Mouse (Mus musculus): ENCODE results near the gene C87436.

DNA sequence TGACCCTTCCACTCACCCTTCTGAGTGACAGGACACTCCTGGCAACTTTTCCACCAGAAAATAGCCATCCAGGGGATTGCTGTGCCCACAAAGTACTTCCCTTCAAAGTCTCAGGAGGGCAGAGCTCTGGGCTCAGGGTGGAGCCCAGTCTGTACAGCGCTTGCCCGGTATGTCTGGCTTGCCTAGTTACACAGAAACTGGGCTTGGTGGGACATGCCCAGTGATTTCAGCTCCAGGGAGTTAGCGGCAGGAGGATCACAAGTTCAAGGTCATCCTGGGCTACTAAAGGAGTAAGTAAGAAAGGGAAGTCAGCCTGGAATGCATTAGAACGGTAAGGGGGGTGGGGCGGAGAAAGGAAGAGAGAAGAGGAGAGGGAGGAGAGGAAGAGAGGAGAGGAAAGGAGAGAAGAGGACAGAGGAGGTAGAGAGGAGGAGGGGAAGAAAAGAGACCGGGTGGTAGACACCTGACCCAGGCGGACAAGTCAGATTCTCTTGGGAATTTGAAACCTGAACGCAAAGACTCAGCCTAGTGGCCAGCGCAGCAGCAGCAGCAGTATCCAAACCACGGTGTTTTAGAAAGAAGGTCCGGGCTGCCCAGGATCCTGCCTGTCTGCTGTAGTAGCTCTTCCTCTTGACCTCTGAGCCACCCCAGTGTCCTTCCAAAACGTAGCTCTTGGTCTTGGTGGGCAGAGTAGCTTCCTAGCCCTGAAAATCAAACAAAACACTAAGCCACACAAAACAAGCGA is 59.1 kb downstream of the C87436 start:
- no peak for TF ChIP-seq CTCF (IDR thresholded peaks at IDR 0.05; ENCODE audit: borderline replicate concordance, insufficient read depth, low read depth, low read length)
- no peak for TF ChIP-seq POLR2A (IDR thresholded peaks at IDR 0.05; ENCODE audit: borderline replicate concordance, insufficient read depth, low read length)

Measured in cerebellum, adult 2 months (tissue).